Mouse (Mus musculus): ENCODE data around the gene March10.

- no peak for TF ChIP-seq MAX (IDR thresholded peaks at IDR 0.05; ENCODE audit: low read depth)
- TF ChIP-seq POLR2A (IDR thresholded peaks at IDR 0.05; ENCODE audit: insufficient read length, low read depth): no peak
- TF ChIP-seq USF1 (IDR thresholded peaks at IDR 0.05; ENCODE audit: low read depth): no peak
- TF ChIP-seq POLR2AphosphoS2 (IDR thresholded peaks at IDR 0.05; ENCODE audit: insufficient read length, low read depth): no peak
- TF ChIP-seq E2F4 (IDR thresholded peaks at IDR 0.05; ENCODE audit: insufficient read depth): no peak
- peak in 2 of 3 experiments; percentile 31 to 41 for TF ChIP-seq MYOD1 (IDR thresholded peaks at IDR 0.05; ENCODE audit: control insufficient read depth in 1 of 3, insufficient read length in 2 of 3, low read depth in 2 of 3)
These were observed 117.7 kb downstream of the March10 start for GRCm38 (mm10) chr11:105338596-105339390.
